Mouse (Mus musculus) E14TG2a.4 (cell line): ENCODE results near the gene Fam169a.

Experiments used
- CTCF ChIP-seq: conservative IDR thresholded peaks from 2 replicates; pipeline ENCODE4 v1.5.1; 2014; ENCODE audit warnings: low read length
- NANOG ChIP-seq: IDR thresholded peaks from 2 replicates; pipeline ENCODE4 v1.6.1; 2014; ENCODE audit warnings: borderline replicate concordance, low read length, mixed read lengths
- POU5F1 ChIP-seq: IDR thresholded peaks from 2 replicates; pipeline ENCODE4 v1.6.1; 2014; ENCODE audit warnings: low read length, borderline replicate concordance

DNA sequence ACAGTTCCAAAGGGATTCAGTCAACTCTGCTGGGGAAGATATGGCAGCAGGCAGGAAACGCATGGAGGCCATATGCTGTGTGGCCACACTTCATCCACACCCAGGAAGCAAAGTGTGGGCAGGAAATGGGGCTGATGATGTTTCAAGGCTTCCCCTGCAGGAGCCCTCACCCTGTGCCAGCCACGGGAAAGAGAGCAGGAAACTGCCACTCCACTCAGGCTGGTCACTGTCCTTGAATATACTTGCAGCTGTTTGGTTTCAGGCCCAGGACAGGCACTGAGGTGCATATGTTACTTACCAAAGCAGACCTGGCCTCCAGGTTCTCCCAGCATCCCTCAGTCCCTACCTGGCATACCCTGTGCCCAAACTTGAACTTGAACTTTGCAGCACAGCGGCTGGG lies 2.7 kb upstream of the Fam169a start:
- TF ChIP-seq CTCF (no peak), POU5F1 (no peak), NANOG (no peak)
